Mouse (Mus musculus) cerebellum, adult 2 months (tissue): ENCODE data around the gene Hinfp.

Source experiments
- CTCF ChIP-seq: fragments of 200-500 bp; IDR thresholded peaks from 2 replicates; pipeline ENCODE4 v1.5.1; 2011; ENCODE audit warnings: low read depth, mild to moderate bottlenecking, control low read depth, low read length, moderate library complexity, borderline replicate concordance; ENCODE audit not compliant: insufficient read depth
- POLR2A ChIP-seq: fragments of 200-500 bp; IDR thresholded peaks from 2 replicates; pipeline ENCODE4 v1.6.1; 2011; ENCODE audit warnings: low read length, control low read depth, borderline replicate concordance; ENCODE audit not compliant: insufficient read depth

- no peak for TF ChIP-seq POLR2A
- no peak for TF ChIP-seq CTCF
Observed at GRCm38 (mm10) chr9:44324147-44324546, 18.7 kb upstream of the Hinfp start.
